Mouse (Mus musculus): ENCODE results near the gene Slc16a14. TPM values are rescaled to one million over a fixed set of nuclear protein-coding genes. Genes with fewer than 3 reads are reported as not detected.

The Slc16a14 gene
- polyA plus RNA-seq, 1 experiment from 2014 or later = 11.4 TPM

GRCm38 (mm10) chr1:84899156-84899555 lies 35.8 kb downstream of the Slc16a14 start:
- Histone ChIP-seq H3K4me3 (replicated peaks) (no peak overlapping the region), H3K9ac (no peak overlapping the region), H3K27me3 (no peaks in the 10 kb centered on the region), H3K27ac (no peak overlapping the region), H3K36me3 (replicated peaks) (no peaks in the 10 kb centered on the region), H3K9me3 (no peaks in the 10 kb centered on the region), H3K4me1 (no peaks in the 10 kb centered on the region), H3K4me2 (no peak overlapping the region)
- WGBS = 95% methylated on average over 6 of the region's 6 CpGs
- ATAC-seq (ENCODE audit: low FRiP score) = no peak

- H3K9me3 ChIP-seq = no peaks in the 10 kb centered on the region
- no peaks in the 10 kb centered on the region for H3K27me3 ChIP-seq
- H3K4me2 ChIP-seq = no peak overlapping the region
- 91% methylated on average over 6 of the region's 6 CpGs for WGBS
- H3K27ac ChIP-seq = no peak overlapping the region
- H3K4me1 ChIP-seq = no peaks in the 10 kb centered on the region
- H3K9ac ChIP-seq = no peak overlapping the region
- no peak for ATAC-seq (ENCODE audit: low FRiP score)
- no peaks in the 10 kb centered on the region for H3K36me3 ChIP-seq (replicated peaks)
- no peak overlapping the region for H3K4me3 ChIP-seq (replicated peaks)
Observed at GRCm38 (mm10) chr1:84897364-84897763, 37.6 kb downstream of the Slc16a14 start.

DNA sequence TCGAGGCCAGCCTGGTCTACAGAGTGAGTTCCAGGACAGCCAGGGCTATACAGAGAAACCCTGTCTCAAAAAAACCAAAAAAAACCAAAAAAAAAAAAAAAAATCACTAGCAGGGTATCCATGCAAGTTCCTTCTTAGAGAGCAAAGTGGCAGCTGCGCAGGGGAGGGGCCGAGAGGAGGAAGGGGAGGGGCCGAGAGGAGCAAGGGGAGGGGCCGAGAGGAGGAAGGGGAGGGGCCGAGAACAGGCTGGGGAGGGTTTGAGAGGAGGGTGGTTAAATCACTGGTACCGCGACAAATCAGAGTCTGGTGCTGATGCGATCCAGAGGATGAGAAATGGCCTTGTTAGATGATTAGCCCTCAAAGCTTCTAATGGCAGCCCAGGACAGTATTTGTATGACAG lies 43.2 kb downstream of the Slc16a14 start:
- Histone ChIP-seq H3K4me2 (no peak overlapping the region), H3K9me3 (no peaks in the 10 kb centered on the region), H3K4me1 (peaks cover 14% of the 10 kb centered on the region), H3K27ac (no peak overlapping the region), H3K4me3 (replicated peaks) (no peak overlapping the region), H3K27me3 (no peaks in the 10 kb centered on the region), H3K36me3 (replicated peaks) (no peaks in the 10 kb centered on the region), H3K9ac (no peak overlapping the region)
- 93% methylated on average over 8 of the region's 9 CpGs for WGBS
- ATAC-seq (ENCODE audit: low FRiP score) = no peak

GRCm38 (mm10) chr1:84890503-84890902 lies 44.4 kb downstream of the Slc16a14 start:
- no peak overlapping the region for H3K9ac ChIP-seq
- ATAC-seq (ENCODE audit: low FRiP score) = no peak; the same call in 1 of the 2 replicates
- H3K36me3 ChIP-seq (replicated peaks) = no peaks in the 10 kb centered on the region
- peak overlapping the region; percentile 86 for H3K27ac ChIP-seq
- peak overlapping the region; percentile 10; the same call in 1 of the 2 replicates for H3K4me2 ChIP-seq
- no peak overlapping the region for H3K4me3 ChIP-seq (replicated peaks)
- WGBS = 64% methylated on average over 7 of the region's 7 CpGs
- H3K9me3 ChIP-seq = no peaks in the 10 kb centered on the region
- peaks cover 14% of the 10 kb centered on the region for H3K4me1 ChIP-seq
- no peaks in the 10 kb centered on the region for H3K27me3 ChIP-seq

DNA sequence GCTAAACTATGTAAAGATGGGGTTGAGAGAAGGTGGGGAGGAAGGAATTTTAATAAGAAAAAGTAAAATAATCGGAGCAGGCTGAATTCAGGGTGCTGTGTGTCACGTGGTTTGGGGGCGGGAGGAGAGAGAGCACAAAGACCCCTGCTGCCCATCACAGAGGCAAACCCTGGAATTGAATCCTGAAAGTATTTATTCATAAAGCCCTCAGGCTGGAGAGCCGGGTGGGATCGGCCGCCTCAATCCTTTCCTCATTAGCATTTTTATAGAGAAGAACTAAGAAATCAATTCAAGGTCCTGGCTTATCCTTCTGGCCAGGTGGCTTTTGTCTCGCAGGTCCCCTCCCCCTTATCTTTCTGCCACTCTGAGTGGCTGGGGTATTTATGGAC lies 44.9 kb downstream of the Slc16a14 start:
- under 1% methylated on average over 7 of the region's 7 CpGs for WGBS
- Histone ChIP-seq H3K27me3 (no peaks in the 10 kb centered on the region), H3K36me3 (replicated peaks) (no peaks in the 10 kb centered on the region), H3K9ac (no peak overlapping the region), H3K4me2 (peak overlapping the region; percentile 10), H3K4me1 (peaks cover 14% of the 10 kb centered on the region), H3K9me3 (no peaks in the 10 kb centered on the region), H3K4me3 (replicated peaks) (no peak overlapping the region), H3K27ac (peak overlapping the region; percentile 86)
- ATAC-seq (ENCODE audit: low FRiP score) = peak; percentile 91

DNA sequence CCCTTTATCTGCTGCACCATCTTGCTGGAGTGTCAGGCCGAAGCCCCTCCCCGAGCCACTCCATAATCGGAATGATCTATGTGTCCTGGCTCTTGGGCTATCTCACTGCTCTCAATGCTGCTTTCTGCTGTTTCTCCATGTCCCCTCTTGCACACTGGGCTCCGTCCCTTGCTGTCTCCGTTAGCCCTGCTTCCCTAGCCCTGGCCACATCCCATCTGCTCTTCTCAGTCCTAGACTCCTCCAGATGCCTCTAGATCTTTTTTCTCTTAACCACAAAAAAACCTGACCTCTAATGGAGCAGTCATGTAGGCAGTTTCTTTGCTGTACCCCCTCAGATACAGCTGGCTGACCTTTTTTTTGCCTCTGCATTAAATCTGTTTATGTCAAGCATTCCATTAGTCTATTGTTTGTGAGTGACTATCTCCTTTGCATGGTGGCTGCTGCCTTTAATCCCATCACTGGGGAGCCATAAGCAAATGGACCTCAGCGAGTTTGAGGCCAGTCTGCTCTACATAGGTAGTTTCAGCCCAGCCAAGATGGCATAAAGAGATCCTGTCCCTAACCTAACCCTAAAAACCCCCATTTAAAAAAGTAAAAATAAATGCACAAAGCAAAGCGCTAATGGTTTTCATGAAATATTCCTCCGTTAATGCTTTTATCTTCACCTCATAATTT lies 45.5 kb downstream of the Slc16a14 start:
- H3K9me3 ChIP-seq = no peaks in the 10 kb centered on the region
- no peaks in the 10 kb centered on the region for H3K27me3 ChIP-seq
- H3K36me3 ChIP-seq (replicated peaks) = no peaks in the 10 kb centered on the region
- H3K4me3 ChIP-seq (replicated peaks) = no peak overlapping the region
- 39% methylated on average over 8 of the region's 8 CpGs for WGBS
- peak overlapping the region; percentile 10 for H3K4me2 ChIP-seq
- H3K27ac ChIP-seq = peak overlapping the region; percentile 86
- peak; percentile 62 for ATAC-seq (ENCODE audit: low FRiP score)
- peaks cover 14% of the 10 kb centered on the region for H3K4me1 ChIP-seq
- H3K9ac ChIP-seq = no peak overlapping the region

- no peak for ATAC-seq (ENCODE audit: low FRiP score)
- H3K9me3 ChIP-seq = no peaks in the 10 kb centered on the region
- no peak overlapping the region for H3K4me3 ChIP-seq (replicated peaks)
- H3K36me3 ChIP-seq (replicated peaks) = no peaks in the 10 kb centered on the region
- no peak overlapping the region for H3K4me2 ChIP-seq
- H3K4me1 ChIP-seq = peaks cover 18% of the 10 kb centered on the region
- WGBS = 90% methylated on average over 6 of the region's 6 CpGs
- no peaks in the 10 kb centered on the region for H3K27me3 ChIP-seq
- no peak overlapping the region for H3K9ac ChIP-seq
- no peak overlapping the region for H3K27ac ChIP-seq
Observed at GRCm38 (mm10) chr1:84885921-84886320, 49.0 kb downstream of the Slc16a14 start.

DNA sequence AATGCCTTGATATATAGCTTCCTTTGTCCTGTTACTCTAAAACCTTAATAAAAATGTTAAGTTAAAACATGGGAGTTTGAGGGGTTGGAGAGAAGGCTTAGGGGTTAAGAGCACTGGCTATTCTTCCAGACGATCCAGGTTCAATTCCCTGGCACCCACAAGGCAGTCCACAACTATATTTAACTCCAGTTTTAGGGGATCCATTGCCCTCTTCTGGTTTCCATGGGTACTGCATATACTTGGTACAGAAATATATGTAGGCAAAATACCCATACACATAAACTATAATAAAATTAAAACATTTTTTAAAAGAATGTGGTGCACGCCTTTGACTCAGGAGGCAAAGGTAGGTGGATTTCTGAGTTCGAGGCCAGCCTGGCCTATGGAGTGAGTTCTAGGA lies 49.8 kb downstream of the Slc16a14 start:
- WGBS = 87% methylated on average over 3 of the region's 3 CpGs
- H3K27ac ChIP-seq = no peak overlapping the region

GRCm38 (mm10) chr1:84883889-84884288 lies 51.0 kb downstream of the Slc16a14 start:
- 71% methylated on average over 4 of the region's 4 CpGs for WGBS
- H3K9ac ChIP-seq = no peak overlapping the region

More for the DNA sequence above, 49.8 kb downstream of the Slc16a14 start:
- peaks cover 13% of the 10 kb centered on the region for H3K4me1 ChIP-seq
- no peak for ATAC-seq (ENCODE audit: low FRiP score)
- H3K36me3 ChIP-seq (replicated peaks) = no peaks in the 10 kb centered on the region
- H3K9me3 ChIP-seq = no peaks in the 10 kb centered on the region
- no peak overlapping the region for H3K4me2 ChIP-seq
- no peak overlapping the region for H3K4me3 ChIP-seq (replicated peaks)
- H3K27me3 ChIP-seq = no peaks in the 10 kb centered on the region
- no peak overlapping the region for H3K9ac ChIP-seq

GRCm38 (mm10) chr1:84882937-84883336 lies 52.0 kb downstream of the Slc16a14 start:
- H3K4me2 ChIP-seq = no peak overlapping the region
- no peaks in the 10 kb centered on the region for H3K36me3 ChIP-seq (replicated peaks)
- no peak overlapping the region for H3K9ac ChIP-seq
- 91% methylated on average over 4 of the region's 4 CpGs for WGBS
- no peaks in the 10 kb centered on the region for H3K27me3 ChIP-seq
- no peak overlapping the region for H3K4me3 ChIP-seq (replicated peaks)
- H3K9me3 ChIP-seq = no peaks in the 10 kb centered on the region
- no peak for ATAC-seq (ENCODE audit: low FRiP score)
- H3K27ac ChIP-seq = no peak overlapping the region
- H3K4me1 ChIP-seq = peaks cover 3% of the 10 kb centered on the region; the same call in 1 of the 2 replicates

More at GRCm38 (mm10) chr1:84883889-84884288, 51.0 kb downstream of the Slc16a14 start:
- Histone ChIP-seq H3K4me1 (peaks cover 3% of the 10 kb centered on the region; the same call in 1 of the 2 replicates), H3K4me3 (replicated peaks) (no peak overlapping the region), H3K36me3 (replicated peaks) (no peaks in the 10 kb centered on the region), H3K4me2 (no peak overlapping the region), H3K9me3 (no peaks in the 10 kb centered on the region), H3K27ac (no peak overlapping the region), H3K27me3 (no peaks in the 10 kb centered on the region)
- ATAC-seq (ENCODE audit: low FRiP score) = no peak

- H3K27ac ChIP-seq = no peak overlapping the region
- H3K9ac ChIP-seq = no peak overlapping the region
- 29% methylated on average over 2 of the region's 2 CpGs for WGBS
- no peaks in the 10 kb centered on the region for H3K36me3 ChIP-seq (replicated peaks)
- no peak overlapping the region for H3K4me3 ChIP-seq (replicated peaks)
- H3K27me3 ChIP-seq = no peaks in the 10 kb centered on the region
- H3K4me1 ChIP-seq = peaks cover 3% of the 10 kb centered on the region; the same call in 1 of the 2 replicates
- no peak for ATAC-seq (ENCODE audit: low FRiP score)
- no peak overlapping the region for H3K4me2 ChIP-seq
- H3K9me3 ChIP-seq = no peaks in the 10 kb centered on the region
Observed at GRCm38 (mm10) chr1:84882066-84882532, 52.8 kb downstream of the Slc16a14 start.

DNA sequence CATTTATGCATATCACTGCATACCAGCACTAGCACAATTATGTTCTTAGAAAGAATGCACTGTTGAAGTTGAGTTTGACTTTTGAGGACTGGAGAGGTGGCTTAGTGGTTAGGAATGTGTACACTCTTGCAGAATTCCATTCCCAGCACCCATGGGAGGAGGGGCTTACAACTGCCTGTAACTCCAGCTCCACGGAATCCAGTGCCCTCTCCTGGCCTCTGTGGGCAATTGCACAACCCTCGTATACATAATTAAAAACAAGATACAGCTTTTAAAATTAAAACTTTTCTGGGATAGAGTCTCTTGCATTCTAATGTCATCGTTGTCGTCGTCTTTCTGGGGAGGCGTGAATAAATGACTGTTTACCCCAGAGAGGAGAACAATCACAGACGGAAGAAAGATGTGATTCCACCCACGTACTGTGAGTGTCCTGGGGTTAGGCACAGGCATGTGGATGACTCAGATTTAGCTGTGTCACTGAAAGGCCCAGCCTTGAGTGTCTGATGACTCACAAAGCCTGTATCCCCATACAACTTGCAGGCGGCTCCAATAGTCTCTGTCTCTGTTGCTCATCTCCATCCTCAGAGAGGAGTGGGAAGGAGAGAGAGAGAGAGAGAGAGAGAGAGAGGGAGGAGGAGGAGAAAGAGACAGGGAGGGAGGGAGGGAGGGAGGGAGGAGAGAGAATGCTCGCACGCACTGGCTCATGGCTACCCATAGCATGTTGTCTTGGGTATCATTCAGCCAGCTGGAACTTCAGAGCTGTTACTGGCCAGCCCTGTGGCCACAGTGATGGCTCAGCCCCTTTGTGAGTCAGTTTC lies 53.5 kb downstream of the Slc16a14 start:
- Histone ChIP-seq H3K36me3 (replicated peaks) (no peaks in the 10 kb centered on the region), H3K4me2 (no peak overlapping the region), H3K4me1 (peaks cover 3% of the 10 kb centered on the region; the same call in 1 of the 2 replicates), H3K27ac (no peak overlapping the region), H3K27me3 (no peaks in the 10 kb centered on the region), H3K9ac (no peak overlapping the region), H3K9me3 (no peaks in the 10 kb centered on the region), H3K4me3 (replicated peaks) (no peak overlapping the region)
- ATAC-seq (ENCODE audit: low FRiP score) = no peak
- 65% methylated on average over 11 of the region's 11 CpGs for WGBS
